Mouse (Mus musculus): ENCODE measurements around the gene Hist1h2af. TPM values are rescaled to one million over a fixed set of nuclear protein-coding genes. Genes with fewer than 3 reads are reported as not detected.
"Not testable (repeated sequence)": the region's sequence is repeated elsewhere in the genome, so short reads cannot be mapped to it uniquely, and the experiment has no call there.

Gene Hist1h2af
- polyA plus RNA-seq, 1 experiment from 2014 or later: 3.3 TPM

GRCm38 (mm10) chr13:23551146-23551834, 17.6 kb downstream of the Hist1h2af start, which contains the start of gene Hist1h4f:
Gene Hist1h4f (minus strand): TSS chr13:23551648.
- H3K27ac ChIP-seq: peak within 1 kb of the TSS; percentile 89
- DNase-seq (ENCODE audit: low spot score): peak; percentile 96
- peak; percentile 91 for ATAC-seq (ENCODE audit: low FRiP score)
- under 1% methylated on average over 43 of the region's 47 CpGs for WGBS
- peak within 1 kb of the TSS; percentile 62 for H3K9ac ChIP-seq
- H3K4me1 ChIP-seq (replicated peaks; ENCODE audit: control insufficient read depth, insufficient read depth, low read length): peaks cover 22% of the 10 kb centered on the region
- H3K4me2 ChIP-seq (replicated peaks): peak within 1 kb of the TSS; percentile 65
- not testable (repeated sequence) for H3K27me3 ChIP-seq (ENCODE audit: control insufficient read depth, insufficient read depth, low read length); H3K36me3 ChIP-seq (replicated peaks; ENCODE audit: control insufficient read depth, insufficient read depth); H3K9me3 ChIP-seq (ENCODE audit: control insufficient read depth, low read length)
- peak within 1 kb of the TSS; percentile 40 for H3K4me3 ChIP-seq (replicated peaks; ENCODE audit: low read length)

DNA sequence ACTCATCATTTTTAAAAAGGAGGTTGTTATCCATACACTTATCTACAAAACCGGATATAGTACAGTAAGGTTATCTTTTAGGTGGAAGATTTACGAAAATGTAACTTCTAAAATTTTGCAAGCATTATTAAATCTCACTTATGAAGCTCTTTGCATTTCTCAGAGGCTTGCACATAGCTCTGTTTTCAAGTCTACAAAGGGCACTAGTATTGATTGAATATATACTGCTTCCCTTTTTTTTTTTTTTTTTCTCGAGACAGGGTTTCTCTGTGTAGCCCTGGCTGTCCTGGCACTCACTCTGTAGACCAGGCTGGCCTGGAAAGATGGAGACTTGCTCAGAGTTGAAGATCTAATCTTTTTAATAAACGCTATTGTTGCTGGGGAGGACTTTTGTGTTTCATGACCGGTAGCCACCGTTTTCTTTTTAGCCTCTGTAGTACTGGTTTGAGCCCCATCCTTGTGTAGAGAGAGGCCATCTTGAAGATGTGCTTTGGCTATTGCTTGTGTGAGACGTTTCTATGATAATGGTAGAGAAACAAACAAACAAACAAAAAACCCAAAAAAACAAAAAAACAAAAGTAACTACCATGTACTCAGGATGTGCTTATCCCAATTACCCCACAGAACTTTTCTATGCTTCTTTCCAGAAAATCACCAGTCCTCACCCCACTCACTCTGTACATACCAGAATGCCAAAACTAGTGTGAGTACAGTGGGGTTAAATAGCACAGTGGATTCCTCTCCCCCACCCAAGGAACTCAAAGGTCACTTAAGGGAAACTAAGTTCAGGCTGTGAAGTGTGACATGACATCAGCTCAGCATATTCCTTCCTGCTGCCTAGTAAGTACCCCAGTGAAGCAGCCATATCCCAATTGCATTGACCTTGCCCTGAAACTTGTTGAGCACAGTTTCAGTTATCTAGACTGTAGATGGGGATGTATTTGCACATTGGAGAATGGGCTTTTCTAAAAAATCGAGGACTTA, 18.5 kb downstream of the Hist1h2af start:
- Histone ChIP-seq H3K36me3 (replicated peaks; ENCODE audit: control insufficient read depth, insufficient read depth) (no peaks in the 10 kb centered on the region), H3K4me2 (replicated peaks) (peak overlapping the region; percentile 65), H3K9me3 (ENCODE audit: control insufficient read depth, low read length) (no peaks in the 10 kb centered on the region), H3K27me3 (ENCODE audit: control insufficient read depth, insufficient read depth, low read length) (no peaks in the 10 kb centered on the region), H3K4me1 (replicated peaks; ENCODE audit: control insufficient read depth, insufficient read depth, low read length) (peaks cover 25% of the 10 kb centered on the region), H3K4me3 (replicated peaks; ENCODE audit: low read length) (peak overlapping the region; percentile 40), H3K27ac (peak overlapping the region; percentile 89), H3K9ac (peak overlapping the region; percentile 62)
- ATAC-seq (ENCODE audit: low FRiP score) (no peak), DNase-seq (ENCODE audit: low spot score) (no peak)
- 50% methylated on average over 8 of the region's 8 CpGs for WGBS

- no peak within 1 kb of the TSS for H3K4me3 ChIP-seq (replicated peaks; ENCODE audit: low read length)
- no peak for ATAC-seq (ENCODE audit: low FRiP score)
- 0 out of 2 replicates have a peak within 1 kb of the TSS, but pooled peaks have one; percentile 88 for H3K27ac ChIP-seq
- H3K4me1 ChIP-seq (replicated peaks; ENCODE audit: control insufficient read depth, insufficient read depth, low read length): peaks cover 25% of the 10 kb centered on the region
- no peak for DNase-seq (ENCODE audit: low spot score)
- H3K9me3 ChIP-seq (ENCODE audit: control insufficient read depth, low read length): no peaks in the 10 kb centered on the region
- H3K36me3 ChIP-seq (replicated peaks; ENCODE audit: control insufficient read depth, insufficient read depth): no peaks in the 10 kb centered on the region
- H3K9ac ChIP-seq: 0 out of 2 replicates have a peak within 1 kb of the TSS, but pooled peaks have one; percentile 68
- peak within 1 kb of the TSS; percentile 83 for H3K4me2 ChIP-seq (replicated peaks)
- no peaks in the 10 kb centered on the region for H3K27me3 ChIP-seq (ENCODE audit: control insufficient read depth, insufficient read depth, low read length)
Observed at GRCm38 (mm10) chr13:23552962-23553361, 19.3 kb downstream of the Hist1h2af start, which contains the start of gene Hist1h1d. Gene Hist1h1d (plus strand): TSS chr13:23553262.

GRCm38 (mm10) chr13:23554393-23554792, 20.7 kb downstream of the Hist1h2af start:
- Histone ChIP-seq H3K4me1 (replicated peaks; ENCODE audit: control insufficient read depth, insufficient read depth, low read length) (peaks cover 25% of the 10 kb centered on the region), H3K27me3 (ENCODE audit: control insufficient read depth, insufficient read depth, low read length) (no peaks in the 10 kb centered on the region), H3K9ac (peak overlapping the region; percentile 68), H3K4me3 (replicated peaks; ENCODE audit: low read length) (peak overlapping the region; percentile 46), H3K4me2 (replicated peaks) (peak overlapping the region; percentile 83), H3K36me3 (replicated peaks; ENCODE audit: control insufficient read depth, insufficient read depth) (no peaks in the 10 kb centered on the region), H3K27ac (peak overlapping the region; percentile 88), H3K9me3 (ENCODE audit: control insufficient read depth, low read length) (no peaks in the 10 kb centered on the region)
- 25% methylated on average over 9 of the region's 9 CpGs for WGBS
- DNase-seq (ENCODE audit: low spot score): no peak
- no peak for ATAC-seq (ENCODE audit: low FRiP score)

GRCm38 (mm10) chr13:23554925-23555838, 21.5 kb downstream of the Hist1h2af start:
- Histone ChIP-seq H3K4me1 (replicated peaks; ENCODE audit: control insufficient read depth, insufficient read depth, low read length) (peaks cover 25% of the 10 kb centered on the region), H3K27ac (peak overlapping the region; percentile 88), H3K9ac (peak overlapping the region; percentile 68), H3K4me3 (replicated peaks; ENCODE audit: low read length) (peak overlapping the region; percentile 46), H3K27me3 (ENCODE audit: control insufficient read depth, insufficient read depth, low read length) (no peaks in the 10 kb centered on the region), H3K4me2 (replicated peaks) (peak overlapping the region; percentile 83), H3K9me3 (ENCODE audit: control insufficient read depth, low read length) (no peaks in the 10 kb centered on the region), H3K36me3 (replicated peaks; ENCODE audit: control insufficient read depth, insufficient read depth) (no peaks in the 10 kb centered on the region)
- under 1% methylated on average over 50 of the region's 54 CpGs for WGBS
- DNase-seq (ENCODE audit: low spot score) (peak; percentile 77), ATAC-seq (ENCODE audit: low FRiP score) (peak; percentile 77)

DNA sequence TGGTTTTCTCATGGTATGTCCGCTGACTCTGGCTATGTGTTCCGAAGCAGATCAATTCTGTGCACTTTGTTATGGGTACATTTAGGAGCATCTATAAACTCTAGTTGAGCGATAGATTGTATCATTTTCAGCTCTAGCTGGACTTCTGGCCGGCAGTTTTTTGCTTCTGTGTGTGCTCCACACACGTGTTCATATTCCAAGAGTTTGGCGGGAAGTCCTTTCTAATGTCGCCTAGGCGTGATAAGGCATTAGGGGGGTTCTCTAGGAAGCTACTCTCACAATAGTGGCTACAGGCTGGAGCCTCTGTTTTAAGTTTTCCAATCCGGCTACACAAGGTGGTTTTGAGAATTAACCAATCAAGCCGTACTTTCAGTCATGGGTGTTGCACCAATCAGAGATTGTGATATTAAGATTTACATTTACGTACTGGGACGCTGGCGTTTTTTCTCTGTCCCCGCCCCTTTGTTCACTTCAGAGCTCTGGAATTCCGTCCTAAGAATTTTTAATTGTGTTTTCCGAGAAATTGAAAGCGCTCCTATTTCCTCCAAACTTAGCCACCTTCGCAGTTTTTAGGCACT, 22.2 kb downstream of the Hist1h2af start:
- peak overlapping the region; percentile 46 for H3K4me3 ChIP-seq (replicated peaks; ENCODE audit: low read length)

DNA sequence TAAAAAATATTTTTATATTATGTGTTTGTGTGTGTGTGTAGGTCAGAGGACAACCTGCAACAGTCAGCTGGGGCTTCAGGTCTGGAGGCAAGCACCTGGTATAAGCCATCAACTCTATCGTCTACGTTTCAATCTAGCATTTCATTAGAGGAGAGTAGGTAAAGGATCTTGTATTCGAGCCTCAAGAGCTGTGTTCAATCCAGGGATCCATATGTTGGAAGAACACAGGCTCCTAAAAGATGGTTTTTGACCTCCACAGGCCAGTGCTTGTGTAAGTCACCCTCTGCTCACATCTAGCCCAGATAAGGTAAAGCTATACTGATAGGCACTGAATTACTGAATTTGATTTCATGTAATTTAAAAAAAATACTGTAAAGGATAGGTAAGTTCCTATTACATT, 23.2 kb downstream of the Hist1h2af start:
- H3K27me3 ChIP-seq (ENCODE audit: control insufficient read depth, insufficient read depth, low read length): no peaks in the 10 kb centered on the region
- H3K36me3 ChIP-seq (replicated peaks; ENCODE audit: control insufficient read depth, insufficient read depth): no peaks in the 10 kb centered on the region
- WGBS: 81% methylated on average over 3 of the region's 3 CpGs
- H3K4me3 ChIP-seq (replicated peaks; ENCODE audit: low read length): no peak overlapping the region
- no peak for DNase-seq (ENCODE audit: low spot score)
- no peak overlapping the region for H3K27ac ChIP-seq
- H3K4me1 ChIP-seq (replicated peaks; ENCODE audit: control insufficient read depth, insufficient read depth, low read length): peaks cover 16% of the 10 kb centered on the region
- ATAC-seq (ENCODE audit: low FRiP score): no peak
- H3K9ac ChIP-seq: no peak overlapping the region
- peak overlapping the region; percentile 83 for H3K4me2 ChIP-seq (replicated peaks)
- no peaks in the 10 kb centered on the region for H3K9me3 ChIP-seq (ENCODE audit: control insufficient read depth, low read length)

More for the DNA sequence above, 22.2 kb downstream of the Hist1h2af start:
- Histone ChIP-seq H3K4me2 (replicated peaks) (peak overlapping the region; percentile 83), H3K4me1 (replicated peaks; ENCODE audit: control insufficient read depth, insufficient read depth, low read length) (peaks cover 20% of the 10 kb centered on the region), H3K27me3 (ENCODE audit: control insufficient read depth, insufficient read depth, low read length) (no peaks in the 10 kb centered on the region), H3K9ac (peak overlapping the region; percentile 68), H3K9me3 (ENCODE audit: control insufficient read depth, low read length) (no peaks in the 10 kb centered on the region), H3K36me3 (replicated peaks; ENCODE audit: control insufficient read depth, insufficient read depth) (no peaks in the 10 kb centered on the region), H3K27ac (peak overlapping the region; percentile 88)
- DNase-seq (ENCODE audit: low spot score) (peak; percentile 94), ATAC-seq (ENCODE audit: low FRiP score) (peak; percentile 85)
- WGBS: under 1% methylated on average over 18 of the region's 18 CpGs

DNA sequence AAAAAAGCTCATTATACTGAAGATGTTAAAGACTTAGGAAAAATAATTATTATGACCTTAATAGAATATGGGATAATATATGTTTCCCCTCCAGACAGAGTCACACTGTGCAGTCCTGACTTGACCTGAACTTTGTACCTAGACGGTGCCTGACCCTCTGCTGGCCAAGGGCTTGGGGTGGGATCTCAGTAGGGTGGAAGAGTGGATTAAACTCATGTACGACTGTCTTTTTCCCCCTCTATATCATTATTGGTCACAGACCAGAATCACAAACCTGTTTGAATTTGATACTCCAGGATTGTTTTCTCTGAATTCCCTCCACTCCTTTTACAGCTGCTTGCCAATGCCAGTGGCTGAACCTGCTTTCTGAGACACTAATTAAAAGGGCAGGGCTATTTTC, 27.0 kb downstream of the Hist1h2af start:
- not testable (repeated sequence) for H3K27me3 ChIP-seq (ENCODE audit: control insufficient read depth, insufficient read depth, low read length); H3K9ac ChIP-seq; H3K27ac ChIP-seq; H3K4me1 ChIP-seq (replicated peaks; ENCODE audit: control insufficient read depth, insufficient read depth, low read length); H3K36me3 ChIP-seq (replicated peaks; ENCODE audit: control insufficient read depth, insufficient read depth); H3K9me3 ChIP-seq (ENCODE audit: control insufficient read depth, low read length); DNase-seq (ENCODE audit: low spot score); ATAC-seq (ENCODE audit: low FRiP score); H3K4me3 ChIP-seq (replicated peaks; ENCODE audit: low read length)
- H3K4me2 ChIP-seq (replicated peaks): peak overlapping the region; percentile 29; the same call in 1 of the 2 replicates
- WGBS: 13% methylated on average over 2 of the region's 2 CpGs

All from hindbrain, embryonic 14.5 days (tissue).